Mouse (Mus musculus) liver, embryonic 14.5 days (tissue): ENCODE data around the gene Ncor1. TPM values are rescaled to one million over a fixed set of nuclear protein-coding genes. Genes with fewer than 3 reads are reported as not detected.

ENCODE experiments used
- ATAC-seq: fragments of 200-750 bp; cut with Nextera tagmentation; 2 replicates; pipeline ENCODE4 v1.8.0; 2017; ENCODE audit warnings: moderate number of reproducible peaks, mild to moderate bottlenecking, moderate library complexity; ENCODE audit not compliant: insufficient read depth
- DNase-seq, 3 experiments: peaks; one replicate each; pipeline ENCODE4 v3.0.0-alpha.2; 2012 to 2013; ENCODE audit warnings: low read depth in 3 of 3, low spot score in 3 of 3
- H3K27ac ChIP-seq: fragments of 300-500 bp; sonication (generic); 2 replicates; pipeline ENCODE4 v1.5.1; 2014; ENCODE audit warnings: moderate library complexity, mild to moderate bottlenecking, control low read depth, inconsistent platforms
- H3K27me3 ChIP-seq: fragments of 300-500 bp; sonication (generic); 2 replicates; pipeline ENCODE4 v1.6.1; 2014; ENCODE audit warnings: mild to moderate bottlenecking, low read length, moderate library complexity; ENCODE audit not compliant: control insufficient read depth, insufficient read depth
- H3K36me3 ChIP-seq: fragments of 300-500 bp; sonication (generic); replicated peaks from 2 replicates; pipeline ENCODE4 v1.6.1; 2014; ENCODE audit warnings: low read depth; ENCODE audit not compliant: control insufficient read depth, insufficient read depth
- H3K4me1 ChIP-seq, 2 experiments: fragments of 200-500 bp in 1 of 2; fragments of 300-500 bp in 1 of 2; sonication (generic) in 1 of 2; replicated peaks; 2 replicates each; pipeline ENCODE4 v1.6.1; 2012 to 2014; ENCODE audit warnings: antibody characterized with exemption in 1 of 2, inconsistent platforms in 1 of 2, low read length in 1 of 2; ENCODE audit not compliant: control insufficient read depth in 2 of 2, insufficient read depth in 2 of 2
- H3K4me2 ChIP-seq: fragments of 300-500 bp; sonication (generic); 2 replicates; pipeline ENCODE4 v1.6.1; 2014; ENCODE audit warnings: low read depth, mild to moderate bottlenecking, control low read depth, moderate library complexity
- H3K4me3 ChIP-seq, 2 experiments: fragments of 200-500 bp in 1 of 2; fragments of 300-500 bp in 1 of 2; sonication (generic) in 1 of 2; 2 replicates each; pipeline ENCODE4 v1.5.1; 2012 to 2014; ENCODE audit warnings: low read depth in 2 of 2, low read length in 2 of 2, mild to moderate bottlenecking in 2 of 2, control low read depth in 1 of 2, inconsistent platforms in 1 of 2, moderate library complexity in 1 of 2; ENCODE audit not compliant: insufficient read depth in 1 of 2
- H3K9ac ChIP-seq: fragments of 300-500 bp; sonication (generic); replicated peaks from 2 replicates; pipeline ENCODE4 v1.6.1; 2014; ENCODE audit warnings: mild to moderate bottlenecking, control low read depth, moderate library complexity
- H3K9me3 ChIP-seq: fragments of 300-500 bp; sonication (generic); 2 replicates; pipeline ENCODE4 v1.6.1; 2016; ENCODE audit warnings: low read length, mixed read lengths; ENCODE audit not compliant: control insufficient read depth
- CTCF ChIP-seq: IDR thresholded peaks from 2 replicates; pipeline ENCODE4 v1.5.1; 2016; ENCODE audit warnings: antibody characterized with exemption, low read depth, control low read depth
- EP300 ChIP-seq: IDR thresholded peaks from 2 replicates; pipeline ENCODE4 v1.6.1; 2016; ENCODE audit warnings: antibody characterized with exemption, low read depth
- WGBS: fragments of 180-500 bp; shearing (Covaris S2); extraction: QIAGEN DNeasy Blood & Tissue Kit; methylation state at CpG from one replicate; pipeline ENCODE4 v1.1.7; 2014; ENCODE audit not compliant: insufficient replicate concordance; 5-methylcytosine and 5-hydroxymethylcytosine counted together
- polyA plus RNA-seq, 2 experiments: library from polyadenylated mRNA; depleted of rRNA in 1 of 2; stranded (reverse) in 1 of 2; unstranded in 1 of 2; fragments of >200 nt; fragmentation: Nextera tagmentation in 1 of 2; extraction: Ambion mirVana in 1 of 2; gene quantifications; 2 replicates each; pipeline versions ENCODE4 v1.2.1 to v1.2.3; 2012 to 2014

The Ncor1 gene
- polyA plus RNA-seq, 2 experiments: 37.1 to 54.3 TPM

DNA sequence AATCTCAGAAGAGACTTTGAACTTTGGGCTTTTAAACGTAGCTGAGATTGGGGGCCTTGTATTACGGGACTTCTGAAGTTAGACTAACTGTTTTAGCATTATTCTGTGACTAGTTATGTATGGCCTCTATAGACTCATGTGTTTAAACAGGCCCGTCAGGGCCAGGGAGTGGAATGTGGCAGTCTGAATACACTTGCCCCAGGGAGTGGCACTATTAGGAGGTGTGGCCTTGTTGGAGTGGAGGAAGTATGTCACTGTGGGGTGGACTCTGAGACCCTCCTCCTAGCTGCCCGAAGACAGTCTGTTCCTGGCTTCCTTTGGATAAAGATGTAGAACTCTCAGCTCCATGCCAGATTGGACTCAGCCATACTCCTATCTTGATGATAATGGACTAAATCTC lies 43.3 kb downstream of the Ncor1 start:
- ATAC-seq (no peak), DNase-seq (no peak)
- Histone ChIP-seq H3K9ac (no peak overlapping the region), H3K36me3 (peaks cover 22% of the 10 kb centered on the region), H3K27ac (no peak overlapping the region), H3K4me3 (no peak overlapping the region), H3K4me2 (no peak overlapping the region), H3K27me3 (no peaks in the 10 kb centered on the region), H3K9me3 (no peaks in the 10 kb centered on the region), H3K4me1 (no peaks in the 10 kb centered on the region)
- no peak for TF ChIP-seq CTCF
- no peak for TF ChIP-seq EP300
- 73% methylated on average over 4 of the region's 4 CpGs for WGBS

DNA sequence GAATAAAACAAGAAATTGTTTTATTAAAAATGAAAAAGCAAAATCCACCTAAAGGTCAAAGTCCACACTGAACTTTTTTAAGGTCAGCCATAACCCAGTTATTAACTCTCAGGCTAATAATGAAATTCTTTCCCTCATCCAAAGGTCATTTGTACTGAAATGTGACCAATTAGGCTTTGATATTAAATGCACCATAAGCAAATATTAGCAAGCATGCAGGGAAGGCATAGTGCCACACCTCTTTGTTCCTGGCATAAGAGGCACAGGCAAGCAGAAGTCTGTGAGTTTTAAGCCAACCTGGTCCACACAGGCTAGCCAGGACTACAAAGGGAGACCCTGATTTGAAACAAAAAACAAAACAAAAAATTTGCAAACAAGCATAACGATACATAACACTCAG lies 48.7 kb downstream of the Ncor1 start:
- TF ChIP-seq EP300 (no peak), CTCF (no peak)
- 87% methylated on average over 1 of the region's 1 CpGs for WGBS
- Histone ChIP-seq H3K4me2 (no peak overlapping the region), H3K4me1 (no peaks in the 10 kb centered on the region), H3K9ac (no peak overlapping the region), H3K4me3 (no peak overlapping the region), H3K36me3 (peaks cover 19% of the 10 kb centered on the region), H3K9me3 (no peaks in the 10 kb centered on the region), H3K27ac (no peak overlapping the region), H3K27me3 (no peaks in the 10 kb centered on the region)
- no peak for DNase-seq
- no peak for ATAC-seq

DNA sequence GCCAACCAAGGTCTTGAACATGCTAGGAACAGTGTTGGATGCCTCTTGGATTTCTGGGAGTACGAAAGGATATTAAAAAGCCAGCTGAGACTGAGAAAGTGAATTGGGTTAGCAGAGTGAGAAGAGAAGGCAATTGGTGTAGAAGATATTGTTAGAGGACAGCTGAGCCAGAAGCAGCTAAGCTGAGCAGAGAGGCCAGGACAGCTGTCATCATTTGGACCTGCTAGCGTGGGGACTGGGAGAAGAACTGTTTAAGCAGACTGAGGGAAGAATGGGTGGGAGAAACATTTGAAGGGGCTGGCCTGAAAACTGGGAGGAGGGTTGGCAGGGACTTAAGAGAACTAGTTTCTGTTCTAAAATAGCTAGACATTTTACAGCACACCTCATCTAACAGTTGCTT lies 49.5 kb downstream of the Ncor1 start:
- 91% methylated on average over 2 of the region's 2 CpGs for WGBS
- TF ChIP-seq EP300: no peak
- Histone ChIP-seq H3K27ac (no peak overlapping the region), H3K27me3 (no peaks in the 10 kb centered on the region), H3K4me1 (no peaks in the 10 kb centered on the region), H3K4me2 (no peak overlapping the region), H3K9ac (no peak overlapping the region), H3K36me3 (peaks cover 16% of the 10 kb centered on the region), H3K4me3 (no peak overlapping the region), H3K9me3 (no peaks in the 10 kb centered on the region)
- ATAC-seq (no peak), DNase-seq (no peak)

DNA sequence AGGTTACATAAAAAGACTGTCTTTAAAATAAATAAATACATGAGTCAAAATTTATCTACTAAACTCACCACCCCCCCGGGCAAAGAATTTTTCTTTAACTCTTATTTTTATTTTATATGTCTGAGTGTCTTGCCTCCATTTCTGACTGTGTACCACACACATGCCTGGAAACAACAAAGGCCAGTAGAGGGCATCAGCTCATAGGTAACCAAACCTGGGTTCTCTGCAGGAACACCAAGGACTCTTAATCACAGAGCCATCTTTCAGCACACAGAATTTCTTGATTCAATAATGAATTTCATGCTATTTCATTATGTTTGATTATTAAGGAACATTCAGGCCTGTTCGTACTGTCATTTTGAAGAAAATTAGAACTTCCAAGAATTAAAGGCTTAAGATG lies 61.9 kb downstream of the Ncor1 start:
- peaks cover 34% of the 10 kb centered on the region for H3K36me3 ChIP-seq
- WGBS: 68% methylated on average over 2 of the region's 2 CpGs

DNA sequence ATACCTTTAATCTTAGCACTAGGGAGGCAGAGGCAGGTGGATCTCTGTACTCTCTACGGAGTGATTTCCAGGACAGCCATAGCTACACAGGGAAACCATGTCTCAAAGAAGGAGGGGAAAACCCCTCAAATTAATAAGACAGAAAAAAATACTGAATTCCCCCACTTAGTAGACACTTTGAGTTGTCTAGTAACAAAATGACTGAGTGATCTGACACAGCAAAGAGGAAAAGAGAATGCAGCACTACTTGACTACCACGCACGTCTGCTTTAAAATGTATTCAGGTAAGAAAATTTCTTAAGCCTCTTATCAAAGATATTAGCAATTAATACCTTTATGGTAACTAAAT lies 70.0 kb downstream of the Ncor1 start:
- DNase-seq: no peak
- TF ChIP-seq CTCF (no peak), EP300 (no peak)
- Histone ChIP-seq H3K4me2 (no peak overlapping the region), H3K4me1 (no peaks in the 10 kb centered on the region), H3K9me3 (no peaks in the 10 kb centered on the region), H3K27me3 (no peaks in the 10 kb centered on the region), H3K36me3 (peaks cover 30% of the 10 kb centered on the region), H3K9ac (no peak overlapping the region), H3K4me3 (no peak overlapping the region), H3K27ac (no peak overlapping the region)
- no peak for ATAC-seq
- 86% methylated on average over 3 of the region's 3 CpGs for WGBS

More for the DNA sequence above, 61.9 kb downstream of the Ncor1 start:
- Histone ChIP-seq H3K4me3 (no peak overlapping the region), H3K27me3 (no peaks in the 10 kb centered on the region), H3K4me2 (no peak overlapping the region), H3K4me1 (no peaks in the 10 kb centered on the region), H3K9ac (no peak overlapping the region), H3K9me3 (no peaks in the 10 kb centered on the region), H3K27ac (no peak overlapping the region)
- TF ChIP-seq EP300 (no peak), CTCF (peak; percentile 55)
- DNase-seq: peak; percentile 3 to 13 (median 4)
- no peak for ATAC-seq
